Mouse (Mus musculus): ENCODE measurements around the gene Prss29. TPM values are rescaled to one million over a fixed set of nuclear protein-coding genes. Genes with fewer than 3 reads are reported as not detected.

Gene Prss29
- not detected in 2 replicates for polyA plus RNA-seq (2015; fragmentation: Nextera tagmentation; extraction: Ambion mirVana)

DNA sequence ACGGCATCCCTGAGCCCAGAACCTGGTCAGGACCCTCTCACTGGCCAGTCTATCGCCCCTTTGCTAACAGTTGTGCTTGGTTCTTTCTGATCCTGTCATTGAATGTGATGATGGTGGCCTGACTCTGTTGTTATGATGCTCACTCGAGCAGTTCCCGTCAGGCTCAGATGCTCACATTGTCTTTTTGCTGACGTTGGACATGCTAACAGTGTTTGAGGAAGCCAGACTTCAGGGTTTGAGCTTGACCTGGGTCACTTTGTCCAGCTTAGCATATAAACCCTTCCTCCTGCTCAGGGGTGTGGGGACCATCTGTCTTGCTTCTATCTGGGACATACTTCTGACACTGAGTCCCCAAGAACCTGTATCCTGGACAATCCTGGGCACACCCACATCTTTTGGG, at the start of gene Prss29:
Gene Prss29 (plus strand): TSS at position 301 of the 400 bp plus-strand sequence.
- WGBS = 81% methylated on average over 5 of the region's 5 CpGs

DNA sequence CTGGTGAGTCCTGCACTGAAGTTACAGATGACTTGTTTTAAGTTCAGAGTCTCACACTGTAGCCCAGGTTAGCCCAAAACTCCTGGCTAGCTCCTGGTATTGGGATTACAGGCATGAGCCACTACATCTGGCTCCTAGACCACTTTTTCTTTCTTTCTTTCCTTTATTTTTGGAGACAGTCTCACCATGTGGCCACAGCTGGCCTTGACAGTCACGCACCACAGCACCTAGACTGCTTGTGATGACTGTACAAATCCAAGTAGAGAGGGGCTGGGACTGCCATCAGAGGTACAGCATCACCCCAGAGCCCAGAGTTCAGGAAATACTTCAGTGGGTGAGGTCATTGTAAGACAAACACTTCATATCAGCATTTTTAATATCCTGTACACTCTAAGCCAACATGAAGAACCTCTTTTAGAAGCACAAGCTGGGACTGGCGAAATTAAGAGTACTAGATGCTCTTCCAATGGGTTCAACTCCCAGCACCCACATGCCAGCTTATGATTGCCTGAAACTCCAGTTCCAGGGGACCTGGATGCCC, 47.6 kb upstream of the Prss29 start:
- 71% methylated on average over 2 of the region's 2 CpGs for WGBS
- H3K36me3 ChIP-seq = peaks cover 39% of the 10 kb centered on the region

More for the DNA sequence above, at the start of gene Prss29:
- Histone ChIP-seq H3K36me3 (no peaks in the 10 kb centered on the region), H3K4me1 (no peaks in the 10 kb centered on the region), H3K9me3 (replicated peaks) (no peaks in the 10 kb centered on the region), H3K27me3 (no peaks in the 10 kb centered on the region), H3K9ac (no peak within 1 kb of the TSS), H3K27ac (replicated peaks) (no peak within 1 kb of the TSS), H3K4me2 (replicated peaks) (no peak within 1 kb of the TSS), H3K4me3 (replicated peaks) (no peak within 1 kb of the TSS)
- no peak for ATAC-seq (ENCODE audit: insufficient number of reproducible peaks, low FRiP score, low TSS enrichment, low read depth)

DNA sequence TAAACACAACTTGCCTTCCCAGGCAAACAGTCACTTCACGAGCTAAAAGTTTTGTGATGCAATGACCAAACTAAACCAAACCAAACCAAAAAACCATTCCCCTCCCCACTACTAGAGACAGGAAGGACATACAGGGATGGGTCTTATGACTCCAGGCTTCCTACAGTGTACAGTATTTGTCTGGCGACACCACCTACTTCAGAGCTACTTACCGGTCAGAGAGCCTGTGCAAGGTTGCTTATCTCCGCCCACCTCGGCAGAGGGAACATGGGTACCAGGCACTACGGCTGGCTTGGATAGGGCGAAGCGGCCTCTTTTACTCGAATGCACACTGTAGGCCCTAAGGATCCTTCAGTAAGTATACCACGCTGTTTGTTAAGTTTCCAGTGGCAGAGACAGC, 46.1 kb upstream of the Prss29 start:
- H3K4me1 ChIP-seq = peaks cover 31% of the 10 kb centered on the region
- peak overlapping the region; percentile 100 for H3K9ac ChIP-seq
- H3K36me3 ChIP-seq = peaks cover 24% of the 10 kb centered on the region
- no peak for ATAC-seq (ENCODE audit: insufficient number of reproducible peaks, low FRiP score, low TSS enrichment, low read depth)
- H3K9me3 ChIP-seq (replicated peaks) = no peaks in the 10 kb centered on the region
- no peaks in the 10 kb centered on the region for H3K27me3 ChIP-seq
- 0% methylated on average over 10 of the region's 10 CpGs for WGBS
- H3K4me2 ChIP-seq (replicated peaks) = peak overlapping the region; percentile 85
- H3K27ac ChIP-seq (replicated peaks) = peak overlapping the region; percentile 99
- peak overlapping the region; percentile 98 for H3K4me3 ChIP-seq (replicated peaks)

More for the DNA sequence above, 47.6 kb upstream of the Prss29 start:
- no peaks in the 10 kb centered on the region for H3K9me3 ChIP-seq (replicated peaks)
- H3K4me1 ChIP-seq = peaks cover 31% of the 10 kb centered on the region
- no peak for ATAC-seq (ENCODE audit: insufficient number of reproducible peaks, low FRiP score, low TSS enrichment, low read depth)
- H3K4me2 ChIP-seq (replicated peaks) = peak overlapping the region; percentile 85; the same call in 1 of the 2 replicates
- peak overlapping the region; percentile 98; the same call in 1 of the 2 replicates for H3K4me3 ChIP-seq (replicated peaks)
- H3K27ac ChIP-seq (replicated peaks) = no peak overlapping the region
- no peaks in the 10 kb centered on the region for H3K27me3 ChIP-seq
- no peak overlapping the region for H3K9ac ChIP-seq

DNA sequence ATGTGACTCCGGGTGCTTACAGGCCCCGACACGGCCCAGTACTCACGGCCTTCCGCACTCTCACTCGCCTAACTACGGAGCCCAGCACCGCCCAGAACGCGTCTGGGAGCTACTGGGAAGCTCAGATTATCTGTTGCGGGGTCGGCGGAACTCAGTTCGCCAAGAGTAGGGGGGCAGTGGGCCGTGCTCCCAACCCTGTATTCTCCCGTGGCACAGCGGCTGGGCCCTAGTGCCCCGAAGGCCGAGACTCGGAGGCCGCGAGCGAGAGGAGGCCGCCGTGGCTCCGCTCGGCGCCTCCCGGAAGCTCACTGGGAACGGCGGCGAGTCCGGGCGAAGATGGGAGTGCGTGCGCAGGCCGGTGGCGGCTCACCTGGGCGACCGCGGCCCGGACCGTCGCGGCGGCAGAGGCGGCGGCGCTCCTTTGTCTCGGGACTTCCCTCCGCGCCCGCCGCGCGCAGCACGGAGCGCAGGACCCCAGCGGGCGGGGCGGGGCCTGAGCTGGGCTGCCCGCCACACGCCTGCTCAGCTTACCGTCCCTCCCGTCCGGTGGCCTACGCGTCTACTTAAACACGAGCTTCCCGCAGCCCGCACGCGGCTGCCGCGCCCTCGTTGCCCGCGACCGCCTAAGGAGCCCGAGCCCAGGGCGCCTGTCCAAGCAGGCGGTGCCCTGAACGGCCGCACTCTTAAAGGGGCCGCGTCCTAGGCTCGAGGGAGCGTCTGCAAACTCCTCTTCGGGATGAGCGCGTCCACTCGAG, 45.3 kb upstream of the Prss29 start:
- Histone ChIP-seq H3K27ac (replicated peaks) (peak overlapping the region; percentile 99), H3K27me3 (no peaks in the 10 kb centered on the region), H3K36me3 (peaks cover 16% of the 10 kb centered on the region), H3K4me3 (replicated peaks) (peak overlapping the region; percentile 98), H3K9ac (peak overlapping the region; percentile 100), H3K4me2 (replicated peaks) (peak overlapping the region; percentile 85), H3K9me3 (replicated peaks) (no peaks in the 10 kb centered on the region), H3K4me1 (peaks cover 31% of the 10 kb centered on the region)
- ATAC-seq (ENCODE audit: insufficient number of reproducible peaks, low FRiP score, low TSS enrichment, low read depth) = peak; percentile 93
- under 1% methylated on average over 87 of the region's 92 CpGs for WGBS

DNA sequence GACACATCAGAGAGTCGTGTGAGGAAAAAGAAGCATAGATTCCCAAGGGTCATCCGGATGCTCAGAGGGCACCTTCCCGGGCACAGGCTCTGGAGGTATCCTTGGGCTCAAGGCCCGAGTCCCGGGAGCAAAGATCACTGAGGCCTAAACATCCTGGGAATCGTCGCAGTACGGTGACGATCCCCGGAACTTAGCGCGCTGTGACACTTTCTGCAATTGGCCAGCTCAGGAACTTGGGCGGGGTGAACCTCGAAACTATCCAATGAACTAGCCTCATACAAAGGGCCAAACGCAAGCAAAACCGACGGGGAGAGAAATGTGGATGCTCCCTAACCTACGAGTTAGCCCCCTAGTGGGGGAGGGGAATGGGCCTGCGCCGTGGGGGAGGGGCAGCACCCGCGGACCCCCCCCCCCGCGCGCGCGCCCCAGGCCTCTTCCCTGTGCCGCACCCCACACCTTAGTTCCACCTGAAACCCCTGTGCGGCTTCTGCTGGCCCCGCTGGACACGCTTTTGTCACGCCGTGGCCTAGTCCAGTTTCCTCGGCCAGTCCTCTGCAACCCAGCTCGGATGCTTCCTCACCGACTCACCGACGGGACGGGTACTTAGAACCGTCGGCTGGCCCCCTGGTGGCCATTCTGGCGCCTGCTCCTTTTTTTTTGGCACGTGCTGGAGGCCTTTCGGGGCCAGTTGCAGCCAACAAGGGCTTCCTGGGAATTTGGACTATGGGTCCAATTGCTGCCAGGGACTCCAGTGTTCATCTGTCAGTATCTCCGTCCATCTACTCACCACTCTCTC, 44.5 kb upstream of the Prss29 start:
- no peaks in the 10 kb centered on the region for H3K9me3 ChIP-seq (replicated peaks)
- ATAC-seq (ENCODE audit: insufficient number of reproducible peaks, low FRiP score, low TSS enrichment, low read depth) = peak; percentile 91

DNA sequence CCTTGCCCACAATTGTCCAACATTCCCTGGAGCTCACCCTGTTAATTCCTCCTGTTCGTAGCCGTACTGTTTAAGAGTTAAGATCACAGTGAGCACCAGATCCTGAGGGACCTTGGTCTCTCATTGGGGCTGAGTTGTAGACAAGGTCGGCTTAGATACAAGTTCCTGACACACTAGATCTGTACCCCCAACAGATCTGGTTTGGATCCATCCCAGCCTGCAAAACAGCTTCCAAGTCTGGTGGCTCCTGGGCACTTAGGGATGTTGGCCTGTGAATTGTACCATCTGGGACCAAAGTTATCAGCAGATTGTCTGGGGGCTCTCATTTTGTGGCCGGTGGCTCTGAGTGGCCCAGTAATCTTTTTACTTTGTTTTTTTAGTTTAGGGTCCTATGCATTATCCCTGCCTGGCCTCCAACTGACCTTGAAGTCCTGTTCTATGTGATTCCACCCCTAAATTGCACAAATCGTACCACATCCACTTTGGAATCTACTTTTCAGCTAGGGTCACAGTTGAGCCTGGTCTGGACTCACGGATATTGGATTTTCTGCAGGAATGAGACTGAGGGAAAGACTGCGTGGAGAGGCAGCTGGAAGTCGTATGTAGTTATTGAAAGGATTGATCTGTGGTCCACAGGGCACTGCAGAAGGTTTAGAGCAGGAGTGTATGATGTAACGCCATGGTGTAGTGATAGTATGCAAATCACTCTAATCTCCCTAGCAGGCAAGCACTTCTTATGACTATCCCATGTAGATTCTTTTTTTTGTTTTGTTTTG, 43.7 kb upstream of the Prss29 start, which contains the start of gene Ube2i:
Gene Ube2i (minus strand): TSS at position 52 of the 776 bp plus-strand sequence.
- Histone ChIP-seq H3K27ac (replicated peaks) (peak within 1 kb of the TSS; percentile 99), H3K4me2 (replicated peaks) (peak within 1 kb of the TSS; percentile 85), H3K9me3 (replicated peaks) (no peaks in the 10 kb centered on the region), H3K4me3 (replicated peaks) (peak within 1 kb of the TSS; percentile 98), H3K36me3 (no peaks in the 10 kb centered on the region), H3K27me3 (no peaks in the 10 kb centered on the region), H3K9ac (peak within 1 kb of the TSS; percentile 100), H3K4me1 (peaks cover 31% of the 10 kb centered on the region)
- WGBS = 77% methylated on average over 9 of the region's 9 CpGs
- ATAC-seq (ENCODE audit: insufficient number of reproducible peaks, low FRiP score, low TSS enrichment, low read depth) = no peak

More for the DNA sequence above, 44.5 kb upstream of the Prss29 start:
- H3K9ac ChIP-seq = peak overlapping the region; percentile 100
- peak overlapping the region; percentile 85 for H3K4me2 ChIP-seq (replicated peaks)
- H3K36me3 ChIP-seq = peaks cover 8% of the 10 kb centered on the region
- peak overlapping the region; percentile 99 for H3K27ac ChIP-seq (replicated peaks)
- no peaks in the 10 kb centered on the region for H3K27me3 ChIP-seq
- under 1% methylated on average over 45 of the region's 45 CpGs for WGBS
- peaks cover 31% of the 10 kb centered on the region for H3K4me1 ChIP-seq
- peak overlapping the region; percentile 98 for H3K4me3 ChIP-seq (replicated peaks)

DNA sequence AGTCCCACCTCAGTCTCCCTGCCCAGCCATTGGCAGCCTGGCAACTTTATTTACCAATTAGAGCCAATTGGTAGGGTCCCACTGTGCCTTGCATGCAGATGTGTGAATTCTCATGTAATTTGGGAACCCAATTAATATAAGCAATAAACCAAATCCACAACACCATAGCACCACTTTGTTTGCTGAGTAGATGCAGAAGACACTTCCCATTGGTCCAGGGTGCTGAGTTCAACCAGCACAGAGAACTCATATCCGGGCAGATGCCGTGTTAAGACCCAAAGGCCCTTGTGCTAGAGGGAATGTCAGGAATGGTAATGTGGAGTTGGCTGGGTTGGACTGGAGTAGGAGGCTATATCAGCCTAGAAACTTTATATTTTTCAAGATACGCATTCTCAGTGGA, 42.6 kb upstream of the Prss29 start:
- Histone ChIP-seq H3K4me3 (replicated peaks) (no peak overlapping the region), H3K27me3 (no peaks in the 10 kb centered on the region), H3K9me3 (replicated peaks) (no peaks in the 10 kb centered on the region), H3K4me1 (peaks cover 21% of the 10 kb centered on the region), H3K27ac (replicated peaks) (no peak overlapping the region), H3K36me3 (no peaks in the 10 kb centered on the region), H3K4me2 (replicated peaks) (no peak overlapping the region), H3K9ac (no peak overlapping the region)
- no peak for ATAC-seq (ENCODE audit: insufficient number of reproducible peaks, low FRiP score, low TSS enrichment, low read depth)
- WGBS = 96% methylated on average over 3 of the region's 3 CpGs

DNA sequence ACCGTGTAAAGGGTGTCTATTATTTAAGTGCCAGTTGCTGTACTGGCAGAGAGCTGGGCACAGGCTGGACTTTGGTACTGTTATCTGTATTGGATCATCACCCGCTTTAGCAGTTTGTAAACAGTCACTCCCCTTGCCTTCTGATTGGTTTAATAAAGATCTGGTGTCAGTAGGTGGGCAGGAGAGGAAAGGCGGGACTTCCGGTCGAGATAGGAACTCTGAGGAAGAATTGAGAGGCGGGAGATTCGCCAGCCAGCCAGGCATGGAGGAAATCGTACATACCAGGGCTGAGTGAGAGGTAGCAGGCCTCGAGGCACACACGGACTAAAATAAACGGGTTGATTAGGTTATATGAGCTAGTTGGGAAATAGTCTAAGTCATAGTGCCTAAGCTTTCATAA, 36.3 kb upstream of the Prss29 start:
- H3K9me3 ChIP-seq (replicated peaks) = no peaks in the 10 kb centered on the region
- H3K27me3 ChIP-seq = no peaks in the 10 kb centered on the region
- 35% methylated on average over 11 of the region's 11 CpGs for WGBS
- no peak overlapping the region for H3K9ac ChIP-seq
- H3K4me3 ChIP-seq (replicated peaks) = no peak overlapping the region
- no peak overlapping the region for H3K4me2 ChIP-seq (replicated peaks)
- no peaks in the 10 kb centered on the region for H3K4me1 ChIP-seq
- H3K36me3 ChIP-seq = no peaks in the 10 kb centered on the region
- H3K27ac ChIP-seq (replicated peaks) = no peak overlapping the region
- no peak for ATAC-seq (ENCODE audit: insufficient number of reproducible peaks, low FRiP score, low TSS enrichment, low read depth)

DNA sequence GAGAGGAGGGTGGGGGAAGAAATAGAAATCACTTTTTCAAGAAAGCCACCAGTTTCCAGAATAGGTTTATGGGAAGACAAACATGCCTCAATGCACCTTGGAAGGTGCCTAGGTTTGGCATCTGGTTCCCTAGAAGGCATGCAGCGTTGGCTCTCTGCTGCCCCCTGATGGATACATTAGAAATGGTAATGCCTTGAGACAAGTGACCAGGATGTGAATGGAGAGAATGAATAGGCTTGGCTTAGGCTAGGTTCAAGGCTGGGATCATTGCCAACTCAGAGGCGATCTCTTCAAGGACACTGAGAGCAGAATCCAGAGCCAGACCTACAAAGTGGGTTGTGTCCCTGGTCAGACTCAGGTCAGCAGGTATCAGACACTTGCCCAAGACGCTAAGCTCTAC, 33.4 kb upstream of the Prss29 start:
- WGBS = 25% methylated on average over 3 of the region's 3 CpGs
- ATAC-seq (ENCODE audit: insufficient number of reproducible peaks, low FRiP score, low TSS enrichment, low read depth) = no peak

DNA sequence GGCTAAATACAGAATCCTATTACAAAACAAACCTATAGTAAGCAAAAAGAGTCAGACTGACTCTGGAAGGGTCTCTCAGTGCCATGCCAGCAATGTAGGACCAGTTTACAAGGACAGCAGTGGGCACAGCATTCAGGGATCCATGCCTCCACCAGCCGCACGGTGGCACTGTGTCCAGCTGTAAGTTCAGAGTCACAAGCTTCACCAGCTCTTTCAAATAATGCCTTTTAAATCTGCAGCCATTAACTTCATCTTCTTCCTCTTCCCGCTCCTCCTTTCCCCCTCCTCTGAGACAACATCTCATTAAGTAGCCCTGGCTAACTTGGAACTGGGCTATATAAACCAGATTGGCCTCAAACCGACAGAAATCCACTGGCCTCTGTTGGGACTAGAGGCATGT, 29.6 kb upstream of the Prss29 start:
- Histone ChIP-seq H3K36me3 (no peaks in the 10 kb centered on the region), H3K9me3 (replicated peaks) (no peaks in the 10 kb centered on the region), H3K27ac (replicated peaks) (no peak overlapping the region), H3K4me2 (replicated peaks) (no peak overlapping the region), H3K4me1 (no peaks in the 10 kb centered on the region), H3K9ac (no peak overlapping the region), H3K4me3 (replicated peaks) (no peak overlapping the region), H3K27me3 (0 out of 2 replicates have a peak, but pooled peaks cover 2% of the 10 kb centered on the region)
- no peak for ATAC-seq (ENCODE audit: insufficient number of reproducible peaks, low FRiP score, low TSS enrichment, low read depth)
- 17% methylated on average over 4 of the region's 4 CpGs for WGBS

More for the DNA sequence above, 33.4 kb upstream of the Prss29 start:
- H3K27me3 ChIP-seq = no peaks in the 10 kb centered on the region
- H3K4me3 ChIP-seq (replicated peaks) = no peak overlapping the region
- no peaks in the 10 kb centered on the region for H3K36me3 ChIP-seq
- H3K4me2 ChIP-seq (replicated peaks) = no peak overlapping the region
- no peak overlapping the region for H3K27ac ChIP-seq (replicated peaks)
- H3K4me1 ChIP-seq = no peaks in the 10 kb centered on the region
- H3K9ac ChIP-seq = no peak overlapping the region
- H3K9me3 ChIP-seq (replicated peaks) = no peaks in the 10 kb centered on the region
